Mouse (Mus musculus): ENCODE results near the gene Sbk2.

GRCm38 (mm10) chr7:4964988-4965387, 782 bp upstream of the Sbk2 start:
- TF ChIP-seq CTCF (IDR thresholded peaks at IDR 0.05; ENCODE audit: low read depth, low read length) (no peak), POLR2A (IDR thresholded peaks at IDR 0.05; ENCODE audit: extremely low read depth, insufficient read depth, low read length) (no peak)
